Mouse (Mus musculus): Measurements from ENCODE around the gene Gprc5c. TPM values are rescaled to one million over a fixed set of nuclear protein-coding genes. Genes with fewer than 3 reads are reported as not detected.

Gprc5c gene
- polyA plus RNA-seq, 1 experiment from 2014 or later = 9.7 TPM

GRCm38 (mm10) chr11:114826686-114827085 lies 24.3 kb upstream of the Gprc5c start:
- Histone ChIP-seq H3K27me3 (replicated peaks; ENCODE audit: control insufficient read depth, insufficient read depth, low read length) (no peaks in the 10 kb centered on the region), H3K27ac (ENCODE audit: low read depth, low read length) (no peak overlapping the region)
- WGBS = 54% methylated on average over 5 of the region's 5 CpGs

GRCm38 (mm10) chr11:114829499-114830432 lies 21.2 kb upstream of the Gprc5c start:
- H3K9ac ChIP-seq (ENCODE audit: low read depth, low read length) = peak overlapping the region; percentile 44

More at GRCm38 (mm10) chr11:114826686-114827085, 24.3 kb upstream of the Gprc5c start:
- no peaks in the 10 kb centered on the region for H3K36me3 ChIP-seq (ENCODE audit: control insufficient read depth, insufficient read depth, low read length)
- H3K9ac ChIP-seq (ENCODE audit: low read depth, low read length) = no peak overlapping the region
- no peak overlapping the region for H3K4me2 ChIP-seq (ENCODE audit: low read length)
- no peak for ATAC-seq
- H3K4me1 ChIP-seq (ENCODE audit: control insufficient read depth, insufficient read depth, low read depth, low read length) = peaks cover 24% of the 10 kb centered on the region
- no peaks in the 10 kb centered on the region for H3K9me3 ChIP-seq (ENCODE audit: control insufficient read depth, low read length)
- H3K4me3 ChIP-seq (ENCODE audit: low read length) = no peak overlapping the region

GRCm38 (mm10) chr11:114830433-114830773 lies 20.5 kb upstream of the Gprc5c start:
- H3K4me2 ChIP-seq (ENCODE audit: low read length) = peak overlapping the region; percentile 44; the same call in 1 of the 2 replicates
- ATAC-seq = no peak
- H3K27ac ChIP-seq (ENCODE audit: low read depth, low read length) = no peak overlapping the region
- no peaks in the 10 kb centered on the region for H3K9me3 ChIP-seq (ENCODE audit: control insufficient read depth, low read length)
- no peaks in the 10 kb centered on the region for H3K36me3 ChIP-seq (ENCODE audit: control insufficient read depth, insufficient read depth, low read length)
- no peak overlapping the region for H3K4me3 ChIP-seq (ENCODE audit: low read length)
- H3K9ac ChIP-seq (ENCODE audit: low read depth, low read length) = no peak overlapping the region
- WGBS = 19% methylated on average over 8 of the region's 8 CpGs
- peaks cover 11% of the 10 kb centered on the region for H3K4me1 ChIP-seq (ENCODE audit: control insufficient read depth, insufficient read depth, low read depth, low read length)
- H3K27me3 ChIP-seq (replicated peaks; ENCODE audit: control insufficient read depth, insufficient read depth, low read length) = no peaks in the 10 kb centered on the region

More at GRCm38 (mm10) chr11:114829499-114830432, 21.2 kb upstream of the Gprc5c start:
- H3K9me3 ChIP-seq (ENCODE audit: control insufficient read depth, low read length) = no peaks in the 10 kb centered on the region
- H3K27ac ChIP-seq (ENCODE audit: low read depth, low read length) = no peak overlapping the region
- H3K27me3 ChIP-seq (replicated peaks; ENCODE audit: control insufficient read depth, insufficient read depth, low read length) = no peaks in the 10 kb centered on the region
- H3K36me3 ChIP-seq (ENCODE audit: control insufficient read depth, insufficient read depth, low read length) = no peaks in the 10 kb centered on the region
- peak; percentile 42; the same call in 1 of the 2 replicates for ATAC-seq
- peaks cover 11% of the 10 kb centered on the region for H3K4me1 ChIP-seq (ENCODE audit: control insufficient read depth, insufficient read depth, low read depth, low read length)
- WGBS = 9% methylated on average over 24 of the region's 24 CpGs
- no peak overlapping the region for H3K4me3 ChIP-seq (ENCODE audit: low read length)
- peak overlapping the region; percentile 44 for H3K4me2 ChIP-seq (ENCODE audit: low read length)

- H3K9me3 ChIP-seq (ENCODE audit: control insufficient read depth, low read length) = no peaks in the 10 kb centered on the region
- peaks cover 11% of the 10 kb centered on the region for H3K4me1 ChIP-seq (ENCODE audit: control insufficient read depth, insufficient read depth, low read depth, low read length)
- H3K4me3 ChIP-seq (ENCODE audit: low read length) = no peak overlapping the region
- no peak overlapping the region for H3K27ac ChIP-seq (ENCODE audit: low read depth, low read length)
- no peak overlapping the region for H3K9ac ChIP-seq (ENCODE audit: low read depth, low read length)
- no peak for ATAC-seq
- no peak overlapping the region for H3K4me2 ChIP-seq (ENCODE audit: low read length)
- no peaks in the 10 kb centered on the region for H3K36me3 ChIP-seq (ENCODE audit: control insufficient read depth, insufficient read depth, low read length)
- H3K27me3 ChIP-seq (replicated peaks; ENCODE audit: control insufficient read depth, insufficient read depth, low read length) = no peaks in the 10 kb centered on the region
- WGBS = 64% methylated on average over 5 of the region's 5 CpGs
Measured at GRCm38 (mm10) chr11:114833166-114833565, 17.8 kb upstream of the Gprc5c start.

GRCm38 (mm10) chr11:114843818-114844463 lies 7.0 kb upstream of the Gprc5c start:
- peaks cover 2% of the 10 kb centered on the region for H3K27me3 ChIP-seq (replicated peaks; ENCODE audit: control insufficient read depth, insufficient read depth, low read length)
- peaks cover 3% of the 10 kb centered on the region; the same call in 1 of the 2 replicates for H3K4me1 ChIP-seq (ENCODE audit: control insufficient read depth, insufficient read depth, low read depth, low read length)
- H3K9me3 ChIP-seq (ENCODE audit: control insufficient read depth, low read length) = peaks cover 2% of the 10 kb centered on the region; the same call in 1 of the 2 replicates
- H3K4me2 ChIP-seq (ENCODE audit: low read length) = no peak overlapping the region
- no peak overlapping the region for H3K9ac ChIP-seq (ENCODE audit: low read depth, low read length)
- no peaks in the 10 kb centered on the region for H3K36me3 ChIP-seq (ENCODE audit: control insufficient read depth, insufficient read depth, low read length)
- H3K4me3 ChIP-seq (ENCODE audit: low read length) = no peak overlapping the region
- H3K27ac ChIP-seq (ENCODE audit: low read depth, low read length) = no peak overlapping the region
- WGBS = 18% methylated on average over 8 of the region's 8 CpGs
- ATAC-seq = peak; percentile 34; the same call in 1 of the 2 replicates

- 63% methylated on average over 7 of the region's 7 CpGs for WGBS
Measured at GRCm38 (mm10) chr11:114844464-114845220, 6.3 kb upstream of the Gprc5c start.

GRCm38 (mm10) chr11:114846336-114846735 lies 4.6 kb upstream of the Gprc5c start:
- Histone ChIP-seq H3K4me3 (ENCODE audit: low read length) (no peak overlapping the region), H3K36me3 (ENCODE audit: control insufficient read depth, insufficient read depth, low read length) (no peaks in the 10 kb centered on the region), H3K4me1 (ENCODE audit: control insufficient read depth, insufficient read depth, low read depth, low read length) (peaks cover 15% of the 10 kb centered on the region), H3K9me3 (ENCODE audit: control insufficient read depth, low read length) (peaks cover 1% of the 10 kb centered on the region; the same call in 1 of the 2 replicates), H3K27me3 (replicated peaks; ENCODE audit: control insufficient read depth, insufficient read depth, low read length) (peaks cover 21% of the 10 kb centered on the region), H3K4me2 (ENCODE audit: low read length) (no peak overlapping the region), H3K9ac (ENCODE audit: low read depth, low read length) (no peak overlapping the region), H3K27ac (ENCODE audit: low read depth, low read length) (0 out of 2 replicates have a peak overlapping the region, but pooled peaks have one; percentile 5)
- ATAC-seq = no peak
- WGBS = 70% methylated on average over 4 of the region's 4 CpGs

More at GRCm38 (mm10) chr11:114844464-114845220, 6.3 kb upstream of the Gprc5c start:
- H3K4me3 ChIP-seq (ENCODE audit: low read length) = no peak overlapping the region
- H3K9me3 ChIP-seq (ENCODE audit: control insufficient read depth, low read length) = peaks cover 2% of the 10 kb centered on the region; the same call in 1 of the 2 replicates
- peaks cover 9% of the 10 kb centered on the region for H3K27me3 ChIP-seq (replicated peaks; ENCODE audit: control insufficient read depth, insufficient read depth, low read length)
- no peak overlapping the region for H3K27ac ChIP-seq (ENCODE audit: low read depth, low read length)
- H3K36me3 ChIP-seq (ENCODE audit: control insufficient read depth, insufficient read depth, low read length) = no peaks in the 10 kb centered on the region
- ATAC-seq = no peak
- H3K9ac ChIP-seq (ENCODE audit: low read depth, low read length) = no peak overlapping the region
- peaks cover 3% of the 10 kb centered on the region; the same call in 1 of the 2 replicates for H3K4me1 ChIP-seq (ENCODE audit: control insufficient read depth, insufficient read depth, low read depth, low read length)
- no peak overlapping the region for H3K4me2 ChIP-seq (ENCODE audit: low read length)

- ATAC-seq = no peak
- H3K27ac ChIP-seq (ENCODE audit: low read depth, low read length) = no peak overlapping the region
- H3K36me3 ChIP-seq (ENCODE audit: control insufficient read depth, insufficient read depth, low read length) = no peaks in the 10 kb centered on the region
- H3K4me3 ChIP-seq (ENCODE audit: low read length) = no peak overlapping the region
- peaks cover 23% of the 10 kb centered on the region for H3K27me3 ChIP-seq (replicated peaks; ENCODE audit: control insufficient read depth, insufficient read depth, low read length)
- 89% methylated on average over 5 of the region's 5 CpGs for WGBS
- H3K9ac ChIP-seq (ENCODE audit: low read depth, low read length) = no peak overlapping the region
- H3K9me3 ChIP-seq (ENCODE audit: control insufficient read depth, low read length) = no peaks in the 10 kb centered on the region
- peaks cover 15% of the 10 kb centered on the region for H3K4me1 ChIP-seq (ENCODE audit: control insufficient read depth, insufficient read depth, low read depth, low read length)
- no peak overlapping the region for H3K4me2 ChIP-seq (ENCODE audit: low read length)
Measured at GRCm38 (mm10) chr11:114847008-114847407, 3.9 kb upstream of the Gprc5c start.
